Mouse (Mus musculus): ENCODE results near the gene Arl4d. TPM values are rescaled to one million over a fixed set of nuclear protein-coding genes. Genes with fewer than 3 reads are reported as not detected.
"Not testable (repeated sequence)": the region's sequence is repeated elsewhere in the genome, so short reads cannot be mapped to it uniquely, and the experiment has no call there.

Arl4d gene
- 10 to 100 TPM; 23.4 to 23.5 TPM for total RNA-seq (2021)

- intact Hi-C loops (cut with DNase I): no loop called here
- DNase-seq: peak; percentile 97 to 98
Measured at GRCm38 (mm10) chr11:101664825-101665635, at the start of gene Arl4d. Gene Arl4d, plus strand, starts transcription at chr11:101665541.

- no peak for DNase-seq
- intact Hi-C loops (cut with DNase I): no loop called here
Measured at GRCm38 (mm10) chr11:101616104-101616503, 49.2 kb upstream of the Arl4d start.

DNA sequence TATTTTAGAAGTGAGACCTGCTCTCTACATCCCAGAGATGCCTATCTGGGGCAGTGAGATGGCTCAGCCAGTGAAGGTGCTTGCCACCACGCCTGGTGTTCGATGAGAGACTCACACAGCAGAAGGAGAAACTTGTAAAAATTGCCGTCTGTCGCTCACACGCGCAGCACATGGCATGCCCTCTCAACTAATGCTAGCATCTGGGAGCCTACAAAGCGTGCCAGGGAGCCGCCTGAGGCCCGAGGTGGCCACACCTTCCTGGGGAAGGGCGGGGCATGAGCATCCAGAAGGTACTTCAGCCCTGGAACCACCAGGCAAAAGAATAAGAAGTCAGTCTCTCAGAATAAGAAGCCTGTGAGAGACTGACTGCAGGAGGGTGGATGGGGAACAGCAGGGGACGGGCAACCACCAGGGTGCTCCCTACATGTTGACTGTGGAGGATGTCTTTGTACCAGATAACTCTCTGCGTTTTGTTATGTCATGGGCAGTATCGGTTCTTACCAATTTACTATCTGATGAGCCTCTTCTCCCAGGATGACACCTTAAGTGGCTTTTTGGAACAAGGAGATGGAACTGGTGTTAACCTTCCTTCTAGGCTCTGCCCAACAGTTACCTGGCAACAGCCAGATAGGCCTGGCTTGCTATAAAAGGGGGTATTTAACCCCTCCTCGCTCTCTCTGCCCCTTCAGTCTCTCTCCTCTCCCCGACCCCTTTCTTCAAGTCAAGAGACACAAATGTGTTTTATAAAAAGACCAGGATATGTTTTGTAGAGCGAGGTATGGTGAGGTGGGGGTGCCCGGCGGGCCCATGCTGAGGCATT is 48.2 kb upstream of the Arl4d start:
- intact Hi-C loops (cut with DNase I): no loop called here
- no peak for DNase-seq

DNA sequence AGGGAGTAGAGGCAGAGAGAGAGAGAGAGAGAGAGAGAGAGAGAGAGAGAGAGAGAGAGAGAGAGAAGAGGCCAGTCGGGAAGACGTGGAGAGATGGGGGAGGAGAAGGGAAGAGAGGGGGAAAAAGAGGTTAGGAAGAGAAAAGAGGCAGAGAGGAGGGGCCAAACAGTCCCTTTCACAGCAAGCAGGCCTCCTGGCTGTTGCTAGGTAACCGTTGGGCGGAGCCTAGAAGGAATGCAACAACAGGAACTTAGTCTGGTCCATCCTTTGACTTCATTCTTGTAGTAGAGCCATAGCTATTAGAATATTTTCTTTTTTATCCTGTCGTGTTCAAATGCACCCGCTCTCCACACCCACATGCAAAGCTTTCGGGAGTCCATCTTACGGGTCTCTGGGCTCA is 47.5 kb upstream of the Arl4d start:
- no peak for DNase-seq
- intact Hi-C loops (cut with DNase I): no loop called here

- no peak for DNase-seq
- intact Hi-C loops (cut with DNase I): no loop called here
Measured at GRCm38 (mm10) chr11:101618596-101618995, 46.7 kb upstream of the Arl4d start.

- intact Hi-C loops (cut with DNase I); DNase-seq: not testable (repeated sequence)
Measured at GRCm38 (mm10) chr11:101620022-101620655, 45.2 kb upstream of the Arl4d start.

GRCm38 (mm10) chr11:101626649-101626994 is 38.7 kb upstream of the Arl4d start:
- no peak for DNase-seq
- intact Hi-C loops (cut with DNase I): loop anchor here (2.0 kb wide), 1 partner anchor 30 kb away; no protein-coding TSS in a partner anchor

GRCm38 (mm10) chr11:101626995-101627856 is 38.1 kb upstream of the Arl4d start, which contains the start of gene Rdm1:
Gene Rdm1, plus strand, starts transcription at chr11:101627195.
- peak; percentile 79 to 81 for DNase-seq
- intact Hi-C loops (cut with DNase I): loop anchor here (2.0 kb wide), 1 partner anchor 30 kb away; no protein-coding TSS in a partner anchor

GRCm38 (mm10) chr11:101627857-101628559 is 37.3 kb upstream of the Arl4d start:
- peak; percentile 92 to 95 for DNase-seq
- intact Hi-C loops (cut with DNase I): loop anchor here (2.0 kb wide), 1 partner anchor 29 kb away; no protein-coding TSS in a partner anchor

DNA sequence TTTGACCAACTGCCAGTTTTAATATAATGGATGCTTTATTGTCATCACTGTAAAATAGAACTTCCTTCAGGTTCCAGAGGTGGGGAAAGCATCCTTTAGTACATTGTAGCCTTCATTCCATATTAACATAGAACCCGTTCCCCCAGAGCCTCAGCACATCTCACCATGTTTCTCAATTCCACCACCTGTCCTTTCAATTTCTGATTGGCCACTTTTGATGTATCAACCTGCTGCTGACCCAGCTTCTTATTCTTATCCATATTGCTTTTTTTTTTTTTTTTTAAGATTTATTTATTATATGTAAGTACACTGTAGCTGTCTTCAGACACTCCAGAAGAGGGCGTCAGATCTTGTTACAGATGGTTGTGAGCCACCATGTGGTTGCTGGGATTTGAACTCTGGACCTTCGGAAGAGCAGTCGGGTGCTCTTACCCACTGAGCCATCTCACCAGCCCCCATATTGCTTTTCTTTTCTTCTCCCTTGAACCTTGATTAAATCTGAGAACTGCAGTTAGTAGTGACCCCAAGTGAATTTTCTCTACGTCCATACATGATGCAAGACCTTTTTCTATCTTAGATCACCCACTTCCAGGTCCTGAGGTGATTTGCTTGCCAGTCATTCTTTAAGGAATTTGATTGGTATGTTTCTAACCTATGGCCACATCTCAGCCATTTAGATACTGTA is 36.5 kb upstream of the Arl4d start:
- intact Hi-C loops (cut with DNase I); DNase-seq: not testable (repeated sequence)

GRCm38 (mm10) chr11:101635660-101636059 is 29.7 kb upstream of the Arl4d start:
- intact Hi-C loops (cut with DNase I): no loop called here
- DNase-seq: no peak

GRCm38 (mm10) chr11:101639761-101640160 is 25.6 kb upstream of the Arl4d start:
- no peak for DNase-seq
- intact Hi-C loops (cut with DNase I): no loop called here

- intact Hi-C loops (cut with DNase I): not testable (repeated sequence)
- peak; percentile 74 to 84 for DNase-seq
Measured at GRCm38 (mm10) chr11:101640857-101641709, 24.3 kb upstream of the Arl4d start.

GRCm38 (mm10) chr11:101641710-101642642 is 23.4 kb upstream of the Arl4d start:
- DNase-seq: peak in 1 of 2 experiments; percentile 26

DNA sequence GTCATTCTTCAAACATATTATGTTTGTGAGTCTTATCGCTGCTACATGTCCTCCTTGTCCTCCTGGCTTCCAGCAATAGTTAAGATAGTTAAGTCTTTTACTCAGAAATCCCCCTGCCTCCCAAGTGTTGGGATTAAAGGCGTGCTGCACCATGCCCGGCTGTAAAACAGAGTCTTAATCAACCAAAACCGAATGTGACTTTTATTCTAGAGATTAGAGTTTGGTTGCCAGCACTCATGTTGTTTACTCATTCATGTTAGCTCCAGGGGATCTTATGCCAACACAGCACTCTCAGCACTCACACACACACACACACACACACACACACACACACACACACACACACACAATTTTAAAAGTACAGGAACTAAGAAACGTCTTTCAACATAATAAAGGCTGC is 22.4 kb upstream of the Arl4d start:
- DNase-seq: no peak
- intact Hi-C loops (cut with DNase I): no loop called here

More at GRCm38 (mm10) chr11:101641710-101642642, 23.4 kb upstream of the Arl4d start:
- intact Hi-C loops (cut with DNase I): not testable (repeated sequence)

GRCm38 (mm10) chr11:101644591-101644990 is 20.8 kb upstream of the Arl4d start:
- intact Hi-C loops (cut with DNase I): no loop called here
- no peak for DNase-seq

GRCm38 (mm10) chr11:101645043-101645410 is 20.3 kb upstream of the Arl4d start:
- intact Hi-C loops (cut with DNase I); DNase-seq: not testable (repeated sequence)
